Mouse (Mus musculus) neutrophil, adult 5-6 weeks (primary cell): ENCODE measurements around the gene Adamts1. TPM values are rescaled to one million over a fixed set of nuclear protein-coding genes. Genes with fewer than 3 reads are reported as not detected.

ENCODE experiments used
- ATAC-seq: fragments of 151-379, 151-347 bp; 2 replicates; pipeline ENCODE4 v1.8.0; 2017; ENCODE audit warnings: mild to moderate bottlenecking, moderate TSS enrichment; ENCODE audit not compliant: insufficient number of reproducible peaks, poor library complexity, low FRiP score, severe bottlenecking; ENCODE audit errors: extremely low read depth
- total RNA-seq: library from RNA; stranded (forward); fragments of 200-1000 nt; gene quantifications from 2 replicates; pipeline ENCODE4 v1.2.3, GENCODE M21; 2017

Gene Adamts1
- total RNA-seq, 1 experiment from 2014 or later = not detected

DNA sequence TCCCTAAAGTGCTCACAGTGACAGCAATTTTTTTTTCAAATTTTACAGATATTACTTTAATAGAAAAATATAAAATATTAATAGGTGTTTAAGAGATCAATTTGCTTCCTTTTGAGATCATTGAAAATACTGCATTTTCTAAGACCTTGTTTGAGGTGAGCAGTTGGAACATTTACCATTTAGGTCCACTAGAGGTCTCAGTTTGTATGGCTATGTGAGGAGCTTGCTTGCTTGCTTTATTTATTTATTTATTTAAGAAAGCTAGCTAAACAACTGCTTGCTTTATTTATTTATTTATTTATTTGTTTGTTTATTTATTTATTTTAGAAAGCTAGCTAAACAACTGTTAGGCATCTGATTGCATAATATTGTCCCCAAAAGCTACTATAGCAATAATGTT, 23.1 kb downstream of the Adamts1 start:
- ATAC-seq = no peak

DNA sequence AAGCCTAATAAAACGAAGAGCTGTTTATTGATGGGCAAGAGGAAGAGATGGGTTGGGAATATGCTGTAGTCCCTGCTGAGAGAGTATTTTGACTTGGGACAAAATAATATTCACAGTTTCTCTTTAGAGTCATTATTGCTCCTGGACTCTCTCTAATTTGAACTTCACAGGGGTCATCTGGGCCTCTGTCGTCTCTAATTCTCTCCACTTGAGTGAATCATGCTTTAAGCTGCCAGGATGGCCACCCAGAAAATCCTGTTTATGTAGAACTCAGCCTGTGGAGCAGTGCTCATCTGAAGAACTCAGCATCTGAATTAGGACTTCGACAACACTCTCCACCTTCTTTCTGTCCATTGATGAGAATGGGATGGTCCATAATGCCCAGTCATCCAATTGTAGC, 30.6 kb downstream of the Adamts1 start:
- ATAC-seq = no peak

DNA sequence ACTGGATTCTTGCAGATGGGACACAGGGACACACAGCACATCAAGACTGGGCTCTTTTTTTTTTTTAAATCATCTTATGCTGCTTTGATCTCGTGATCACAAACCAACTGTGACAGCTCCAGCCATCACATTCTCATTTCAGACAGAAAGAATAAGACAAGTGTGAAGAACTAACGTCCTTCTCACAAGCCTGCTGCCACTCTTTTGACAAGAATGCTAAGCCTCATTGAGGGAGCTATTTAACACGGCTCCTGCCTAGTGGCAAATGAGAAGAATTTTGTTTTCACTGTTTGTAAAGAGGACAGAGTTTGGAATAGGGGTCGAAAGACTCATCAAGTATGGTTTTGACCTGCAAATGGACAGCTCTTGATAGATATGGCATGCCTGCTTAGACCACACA, 35.6 kb downstream of the Adamts1 start:
- no peak for ATAC-seq

DNA sequence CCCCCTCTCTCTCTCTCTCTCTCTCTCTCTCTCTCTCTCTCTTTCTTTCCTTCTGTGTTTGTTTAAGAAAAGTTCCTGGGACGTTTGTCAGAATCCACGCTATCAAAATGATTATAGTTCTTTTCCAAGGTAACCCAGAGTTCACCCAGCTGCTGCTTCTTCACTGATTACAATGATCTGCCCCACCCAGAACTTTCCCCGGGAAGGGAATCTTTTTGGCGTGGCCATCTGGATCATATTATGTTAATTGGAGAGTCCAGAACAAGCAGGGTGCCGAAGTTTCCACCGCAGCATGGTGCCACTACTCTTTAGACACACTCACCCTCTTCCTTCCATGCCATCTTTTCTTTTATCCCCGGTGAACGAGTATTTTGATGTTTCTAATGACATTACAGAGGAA, 37.2 kb downstream of the Adamts1 start:
- ATAC-seq = no peak

DNA sequence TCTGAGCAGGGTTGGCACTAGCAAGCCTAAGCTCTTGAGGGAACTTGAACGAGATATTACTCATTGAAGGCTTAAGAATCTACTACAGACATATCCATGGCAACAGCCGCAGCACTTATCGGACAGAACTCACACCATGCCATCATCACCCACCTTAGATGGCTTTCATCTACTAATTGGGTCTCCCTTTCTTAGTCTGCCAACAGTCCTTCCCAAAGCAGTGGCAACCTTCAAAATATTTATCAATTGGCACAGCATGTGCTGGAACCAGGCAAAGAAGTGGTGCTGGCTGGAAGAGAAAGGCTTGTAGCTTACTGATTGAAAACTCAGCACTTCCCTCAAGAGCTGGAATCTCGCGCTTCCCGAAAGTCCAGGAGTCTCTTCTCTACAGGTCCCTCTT, 37.7 kb downstream of the Adamts1 start:
- ATAC-seq = no peak

DNA sequence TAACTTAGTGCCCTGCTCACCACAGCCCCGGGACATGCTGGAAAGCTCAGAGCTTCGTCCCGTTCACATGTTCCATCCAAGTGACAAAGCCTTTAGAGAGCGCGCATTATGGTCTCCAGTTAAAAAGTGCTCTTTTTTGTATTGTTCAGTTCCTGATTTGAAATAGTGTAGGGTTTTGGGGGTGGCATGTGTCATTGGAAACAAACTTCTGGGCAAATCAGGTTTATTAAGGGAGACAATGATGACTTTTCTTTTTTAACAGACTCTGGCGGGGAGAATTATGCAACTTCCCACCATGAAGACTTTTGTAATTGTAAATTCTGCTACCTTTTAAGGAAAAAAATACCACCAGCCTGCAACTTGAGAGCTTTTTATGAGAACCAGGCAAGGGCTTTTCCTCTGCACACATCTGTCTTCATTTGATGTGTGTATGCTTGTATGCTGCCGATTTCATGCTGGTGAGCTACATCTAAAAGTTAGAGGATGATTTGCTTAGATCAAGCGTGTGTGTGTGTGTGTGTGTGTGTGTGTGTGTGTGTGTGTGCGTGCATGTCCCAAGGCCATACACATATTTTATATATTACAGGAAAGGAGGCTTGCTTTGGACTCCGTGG, 40.8 kb downstream of the Adamts1 start:
- ATAC-seq = no peak

DNA sequence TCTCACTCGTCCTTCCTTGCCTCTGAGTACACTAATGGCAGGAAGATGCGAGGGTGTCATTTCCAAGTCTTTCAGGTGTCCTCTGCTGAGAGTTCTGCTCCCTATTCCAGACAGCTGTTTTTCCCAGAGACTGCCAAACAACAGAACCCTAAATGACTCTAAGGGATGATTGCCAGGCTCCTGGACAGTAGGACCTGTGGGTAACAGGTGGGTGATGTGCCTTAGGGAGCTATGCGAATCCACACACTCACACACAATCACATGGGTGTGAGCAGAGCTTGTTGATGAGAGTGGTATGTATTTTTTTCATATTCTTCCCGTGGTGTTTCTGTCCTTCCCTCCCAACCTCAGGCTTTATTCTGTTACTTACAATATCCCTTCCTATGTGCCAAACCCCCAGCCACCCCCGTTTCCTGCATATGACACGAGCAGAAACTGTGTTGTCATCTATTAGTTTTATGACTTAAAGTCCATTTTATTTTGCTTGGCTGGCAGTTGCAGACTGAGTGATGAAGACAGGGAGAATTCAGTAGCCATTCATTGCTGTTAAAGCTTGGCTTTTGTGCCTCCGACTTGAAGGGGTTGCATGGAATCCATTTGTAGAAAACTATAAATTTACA, 41.8 kb downstream of the Adamts1 start:
- ATAC-seq = no peak

DNA sequence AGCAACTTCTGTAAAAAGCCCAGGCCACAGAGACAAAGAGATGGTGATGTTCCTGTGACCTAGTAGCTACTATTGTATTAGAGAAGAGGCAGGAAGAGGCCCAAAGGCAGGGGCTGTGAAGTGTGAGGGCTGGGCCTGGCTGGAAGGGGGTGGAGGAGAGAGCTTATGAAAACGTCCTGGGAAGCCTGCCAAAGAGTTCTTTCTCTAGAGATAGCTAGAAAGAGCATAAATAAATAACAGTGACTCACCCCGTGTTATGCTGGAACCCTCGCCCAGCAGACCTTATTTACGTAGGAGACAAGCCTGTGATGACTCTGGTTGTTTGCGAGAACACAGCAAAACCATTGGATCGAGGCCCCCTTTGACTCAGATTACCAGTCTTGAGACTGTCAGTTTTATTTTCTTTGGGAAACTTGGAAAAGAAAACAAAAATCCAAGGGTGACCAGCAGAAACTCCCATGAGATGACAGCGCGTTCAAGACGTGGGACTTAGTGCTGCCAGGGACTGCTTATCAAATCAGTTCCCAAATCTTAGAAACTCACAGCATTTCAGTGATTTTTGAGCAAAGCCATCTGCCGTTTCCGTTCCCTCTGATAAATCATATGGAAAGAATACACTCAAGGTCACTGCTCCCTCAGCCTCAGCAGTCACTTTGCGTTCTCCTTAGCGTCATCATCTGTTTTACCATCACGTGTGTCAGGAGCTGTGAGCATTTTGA, 46.7 kb downstream of the Adamts1 start:
- no peak for ATAC-seq

DNA sequence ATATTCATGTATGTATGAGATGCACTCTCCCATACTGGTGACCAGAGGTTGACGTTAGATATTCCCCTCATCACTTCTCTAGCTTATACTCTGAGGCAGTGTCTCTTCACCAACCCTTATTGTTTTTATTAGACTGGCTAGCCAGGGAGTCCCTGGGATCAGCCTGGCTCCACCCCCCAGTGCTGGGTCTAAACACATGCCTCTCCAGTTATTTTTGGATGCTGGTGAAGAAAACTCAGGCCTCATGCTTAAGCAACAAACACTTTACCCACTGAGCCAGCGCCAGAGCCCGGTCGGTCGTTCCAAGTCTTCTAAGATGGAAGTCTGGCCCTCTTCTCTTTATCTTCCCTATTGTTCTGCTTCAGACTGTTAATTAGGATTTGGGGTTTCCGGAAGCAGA, 53.6 kb downstream of the Adamts1 start:
- no peak for ATAC-seq

DNA sequence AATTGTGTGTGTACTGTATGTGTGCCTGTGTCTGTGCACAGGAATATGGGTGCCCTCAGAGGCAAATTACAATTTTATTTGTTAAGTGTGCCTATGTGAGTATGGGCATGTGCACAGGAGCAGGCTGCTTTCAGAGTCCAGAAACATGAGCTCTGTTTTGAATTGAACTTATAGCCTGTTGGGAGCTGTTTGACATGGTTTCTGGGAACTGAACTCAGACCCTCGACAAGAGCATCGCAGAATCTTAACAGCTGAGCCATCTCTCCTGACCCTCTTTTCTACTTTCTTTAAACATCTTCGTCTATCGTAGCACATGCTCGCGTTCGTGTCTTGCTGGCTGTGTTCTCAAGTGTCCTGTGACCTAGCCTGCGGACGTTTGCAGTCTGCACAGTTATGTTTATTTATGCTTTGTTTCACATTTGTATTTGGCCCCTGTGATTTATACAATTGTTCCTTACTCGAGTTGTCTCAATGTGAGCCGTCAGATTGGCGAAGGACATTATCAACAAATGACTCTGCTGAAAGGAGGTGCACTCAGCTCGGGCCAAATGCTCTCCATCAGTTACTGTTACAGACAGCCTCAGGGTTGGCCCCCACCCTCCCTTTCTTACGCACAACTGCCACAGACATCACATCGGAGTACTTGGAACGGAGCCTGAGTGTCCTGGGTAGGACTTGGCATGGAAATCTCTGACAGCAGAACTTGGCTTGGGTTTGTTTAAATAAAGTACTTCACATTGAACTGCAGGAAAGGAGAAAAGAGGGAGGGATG, 55.1 kb downstream of the Adamts1 start:
- no peak for ATAC-seq

DNA sequence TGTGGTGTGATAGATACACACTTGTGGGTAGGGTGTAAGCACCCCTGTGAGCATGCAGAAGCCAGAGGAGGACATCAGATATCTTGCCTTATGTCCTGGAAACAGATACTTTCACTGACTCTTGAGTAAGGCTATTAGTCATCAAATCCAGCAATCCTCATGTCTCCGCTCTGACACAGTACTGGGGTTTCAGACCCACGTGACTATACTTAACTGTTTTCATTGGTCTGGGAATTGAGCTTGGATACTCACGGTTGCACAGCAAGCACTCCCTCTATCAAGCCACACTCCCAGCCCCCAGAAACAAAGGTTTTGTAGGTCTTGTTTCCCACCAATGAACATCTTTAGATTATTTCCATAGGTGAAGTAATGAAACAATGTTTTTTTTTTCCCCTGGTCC, 56.5 kb downstream of the Adamts1 start:
- no peak for ATAC-seq

Other genes starting within 250 kb of the Adamts1 start
- 0.12 TPM in 1 of 2 replicates, not detected in the other for gene Cyyr1, start 249.7 kb downstream of the Adamts1 start, total RNA-seq
- under 0.01 and 0.12 TPM in 2 replicates for gene Adamts5, start 98.7 kb upstream of the Adamts1 start, total RNA-seq